Mouse (Mus musculus): Measurements from ENCODE around the gene Crtc3.

DNA sequence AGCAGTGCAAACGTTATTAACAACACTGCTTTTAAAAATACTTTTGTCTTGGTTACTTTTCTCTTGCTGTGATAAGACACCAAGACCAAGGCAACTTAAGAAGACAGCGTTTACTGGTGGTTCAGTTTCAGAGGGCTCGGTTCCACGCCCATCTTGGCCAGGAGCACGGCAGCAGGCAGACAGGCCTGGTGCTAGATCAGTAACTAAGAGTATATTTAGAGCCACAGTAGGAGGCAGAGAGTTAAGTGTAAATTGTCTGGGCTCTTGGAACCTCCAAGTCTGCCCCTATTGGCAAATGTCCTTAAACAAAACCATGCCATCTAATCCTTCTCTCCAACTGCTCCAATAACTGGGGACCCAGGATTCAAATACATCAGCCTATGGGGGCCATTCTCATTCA is 46.1 kb downstream of the Crtc3 start:
- no peak for TF ChIP-seq CTCF (IDR thresholded peaks at IDR 0.05; ENCODE audit: low read depth)
- no peak for TF ChIP-seq EP300 (IDR thresholded peaks at IDR 0.05; ENCODE audit: low read depth)
